Mouse (Mus musculus) layer of hippocampus, postnatal 25 days (tissue): ENCODE results near the gene Prelp. TPM values are rescaled to one million over a fixed set of nuclear protein-coding genes. Genes with fewer than 3 reads are reported as not detected.

Experiments used
- DNase-seq, 2 experiments: peaks; one replicate each; pipeline ENCODE4 v3.0.0; 2022; ENCODE audit warnings: mixed read lengths in 2 of 2, low spot score in 1 of 2; ENCODE audit errors: extremely low spot score in 1 of 2
- total RNA-seq, 2 experiments: library from RNA; stranded (reverse); gene quantifications; 2 replicates each; pipeline ENCODE4 v1.2.3; 2021

The Prelp gene
- total RNA-seq, 2 experiments from 2014 or later: 9.2 to 11.2 TPM

- no peak for DNase-seq
Measured at GRCm38 (mm10) chr1:133863257-133863997, 57.8 kb downstream of the Prelp start.

- no peak for DNase-seq
Measured at GRCm38 (mm10) chr1:133861028-133861427, 60.2 kb downstream of the Prelp start.

Other genes with a start within 250 kb of the Prelp start
- under 1 TPM in 1 of 2 experiments, not detected in 1; 0.16 TPM for gene Lax1, start 231.3 kb downstream of the Prelp start, total RNA-seq
- gene Atp2b4, start 120.4 kb downstream of the Prelp start, total RNA-seq: 10 to 100 TPM; 67.6 to 79.3 TPM
- under 1 TPM in 1 of 2 experiments, not detected in 1; 0.49 TPM for gene Optc, start 13.4 kb downstream of the Prelp start, total RNA-seq
- 1 to 10 TPM; 3.2 to 5.4 TPM for gene Fmod, start 115.8 kb upstream of the Prelp start, total RNA-seq
- gene Btg2, start 157.7 kb upstream of the Prelp start, total RNA-seq: 10 to 100 TPM; 17.0 to 18.1 TPM
- gene Chit1, start 189.8 kb upstream of the Prelp start, total RNA-seq: under 1 TPM in 1 of 2 experiments, not detected in 1; 0.22 TPM